Mouse (Mus musculus): Measurements from ENCODE around the gene Crtap.

Crtap gene

GRCm38 (mm10) chr9:114326011-114326748 is 64.3 kb downstream of the Crtap start:
- no peak for DNase-seq (ENCODE audit: low read depth)
